Mouse (Mus musculus): ENCODE results near the gene Cd163. TPM values are rescaled to one million over a fixed set of nuclear protein-coding genes. Genes with fewer than 3 reads are reported as not detected.

The Cd163 gene
- polyA plus RNA-seq, 1 experiment from 2014 or later: 0.40 TPM

- Histone ChIP-seq H3K4me1 (replicated peaks) (no peaks in the 10 kb centered on the region), H3K27ac (no peak overlapping the region), H3K9me3 (replicated peaks) (no peaks in the 10 kb centered on the region), H3K4me3 (no peak overlapping the region), H3K9ac (no peak overlapping the region), H3K4me2 (no peak overlapping the region), H3K27me3 (no peaks in the 10 kb centered on the region), H3K36me3 (no peaks in the 10 kb centered on the region)
- ATAC-seq (replicated peaks; ENCODE audit: insufficient number of reproducible peaks, insufficient read depth, low FRiP score, low read depth): no peak
- 78% methylated on average over 6 of the region's 6 CpGs for WGBS
Measured at GRCm38 (mm10) chr6:124373584-124374206, 69.2 kb downstream of the Cd163 start.

- Histone ChIP-seq H3K4me3 (no peak overlapping the region), H3K27me3 (no peaks in the 10 kb centered on the region), H3K27ac (no peak overlapping the region), H3K4me2 (no peak overlapping the region), H3K9me3 (replicated peaks) (no peaks in the 10 kb centered on the region), H3K36me3 (no peaks in the 10 kb centered on the region), H3K9ac (no peak overlapping the region), H3K4me1 (replicated peaks) (no peaks in the 10 kb centered on the region)
- no peak for ATAC-seq (replicated peaks; ENCODE audit: insufficient number of reproducible peaks, insufficient read depth, low FRiP score, low read depth)
- 72% methylated on average over 4 of the region's 4 CpGs for WGBS
Measured at GRCm38 (mm10) chr6:124374683-124375082, 70.2 kb downstream of the Cd163 start.

GRCm38 (mm10) chr6:124375435-124375884 lies 71.0 kb downstream of the Cd163 start:
- Histone ChIP-seq H3K9me3 (replicated peaks) (no peaks in the 10 kb centered on the region), H3K27ac (no peak overlapping the region), H3K36me3 (no peaks in the 10 kb centered on the region), H3K27me3 (no peaks in the 10 kb centered on the region), H3K9ac (no peak overlapping the region), H3K4me2 (no peak overlapping the region), H3K4me3 (no peak overlapping the region), H3K4me1 (replicated peaks) (no peaks in the 10 kb centered on the region)
- WGBS: 57% methylated on average over 11 of the region's 11 CpGs
- 0 out of 2 replicates have a peak, but pooled peaks have one; percentile 39 for ATAC-seq (replicated peaks; ENCODE audit: insufficient number of reproducible peaks, insufficient read depth, low FRiP score, low read depth)

GRCm38 (mm10) chr6:124376311-124376710 lies 71.9 kb downstream of the Cd163 start:
- H3K27me3 ChIP-seq: no peaks in the 10 kb centered on the region
- WGBS: 73% methylated on average over 5 of the region's 5 CpGs
- H3K9ac ChIP-seq: no peak overlapping the region
- H3K4me1 ChIP-seq (replicated peaks): no peaks in the 10 kb centered on the region
- H3K4me2 ChIP-seq: no peak overlapping the region
- no peak overlapping the region for H3K27ac ChIP-seq
- no peaks in the 10 kb centered on the region for H3K9me3 ChIP-seq (replicated peaks)
- no peak for ATAC-seq (replicated peaks; ENCODE audit: insufficient number of reproducible peaks, insufficient read depth, low FRiP score, low read depth)
- H3K4me3 ChIP-seq: no peak overlapping the region
- no peaks in the 10 kb centered on the region for H3K36me3 ChIP-seq

DNA sequence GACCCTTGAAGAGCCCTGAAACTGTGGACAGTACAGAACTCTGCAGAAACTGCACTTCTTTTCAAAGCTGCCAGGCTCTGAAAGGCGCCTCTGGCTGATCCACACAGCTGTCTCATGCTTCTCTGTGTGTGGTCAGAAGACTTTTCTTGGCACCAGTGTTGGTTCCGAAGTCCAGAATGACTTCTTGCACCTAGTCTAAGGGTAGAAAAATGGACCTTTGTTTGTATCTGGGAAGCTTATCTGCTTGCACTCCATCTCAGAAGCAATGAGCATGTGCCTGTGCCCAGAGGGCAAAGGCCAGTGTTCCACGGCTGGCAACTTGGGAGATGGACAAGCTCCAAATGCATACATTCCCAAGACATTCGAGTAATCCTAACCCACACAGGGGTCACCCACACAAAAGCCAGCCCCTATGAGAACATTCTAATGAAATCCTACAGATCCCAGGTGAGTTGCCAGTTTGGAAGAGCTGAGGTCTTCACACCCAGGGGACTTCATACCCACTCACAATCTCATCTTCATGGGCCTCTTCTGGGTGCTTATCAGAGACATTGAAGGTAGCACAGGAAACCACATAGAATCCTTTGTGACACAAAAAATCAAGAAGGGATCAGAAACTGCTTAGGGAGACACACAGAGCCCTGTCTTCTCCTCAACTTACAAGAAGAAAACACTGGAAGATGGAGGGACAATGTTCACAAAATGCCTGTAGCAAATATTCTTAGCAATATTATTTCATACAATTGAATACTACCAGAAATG lies 73.2 kb downstream of the Cd163 start:
- WGBS: 62% methylated on average over 4 of the region's 4 CpGs
- Histone ChIP-seq H3K4me1 (replicated peaks) (no peaks in the 10 kb centered on the region), H3K27ac (no peak overlapping the region), H3K4me2 (no peak overlapping the region), H3K36me3 (no peaks in the 10 kb centered on the region), H3K4me3 (no peak overlapping the region), H3K27me3 (no peaks in the 10 kb centered on the region), H3K9ac (no peak overlapping the region), H3K9me3 (replicated peaks) (no peaks in the 10 kb centered on the region)
- ATAC-seq (replicated peaks; ENCODE audit: insufficient number of reproducible peaks, insufficient read depth, low FRiP score, low read depth): no peak

DNA sequence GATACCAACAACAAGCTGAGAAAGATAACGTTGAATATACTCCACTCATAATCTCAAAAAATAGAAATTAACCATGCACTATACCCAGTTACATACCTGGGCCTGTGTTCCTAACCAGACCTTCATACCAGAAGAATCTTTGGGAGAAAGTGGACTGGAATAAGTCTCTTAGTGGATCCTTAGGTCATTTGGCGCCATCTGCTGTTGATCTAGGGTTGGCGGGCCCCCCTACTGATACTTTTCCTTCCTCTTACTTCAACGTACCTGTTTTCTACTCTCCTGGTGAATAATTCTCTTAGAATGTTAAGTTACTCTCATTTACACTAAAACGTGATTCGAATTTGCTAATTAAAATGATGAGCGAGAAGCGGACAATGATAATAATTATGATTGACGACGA lies 74.9 kb downstream of the Cd163 start:
- no peaks in the 10 kb centered on the region for H3K4me1 ChIP-seq (replicated peaks)
- H3K4me3 ChIP-seq: no peak overlapping the region
- H3K36me3 ChIP-seq: no peaks in the 10 kb centered on the region
- no peaks in the 10 kb centered on the region for H3K9me3 ChIP-seq (replicated peaks)
- H3K9ac ChIP-seq: no peak overlapping the region
- ATAC-seq (replicated peaks; ENCODE audit: insufficient number of reproducible peaks, insufficient read depth, low FRiP score, low read depth): no peak
- H3K4me2 ChIP-seq: no peak overlapping the region
- 34% methylated on average over 10 of the region's 10 CpGs for WGBS
- no peaks in the 10 kb centered on the region for H3K27me3 ChIP-seq
- no peak overlapping the region for H3K27ac ChIP-seq

Other genes with a start within 250 kb of the Cd163 start
- gene Vmn2r27, start 72.8 kb upstream of the Cd163 start, polyA plus RNA-seq (2015; fragmentation: Nextera tagmentation; extraction: Ambion mirVana): not detected in 2 replicates
- gene Pex5, start 110.4 kb downstream of the Cd163 start, polyA plus RNA-seq (2015; fragmentation: Nextera tagmentation; extraction: Ambion mirVana): 24.9 and 30.9 TPM in 2 replicates
- gene Clstn3, start 160.1 kb downstream of the Cd163 start, polyA plus RNA-seq (2015; fragmentation: Nextera tagmentation; extraction: Ambion mirVana): 0.73 and 1.5 TPM in 2 replicates
- 0.42 and 0.56 TPM in 2 replicates for gene C1rl, start 188.5 kb downstream of the Cd163 start, polyA plus RNA-seq (2015; fragmentation: Nextera tagmentation; extraction: Ambion mirVana)
- 1.5 and 2.0 TPM in 2 replicates for gene C1ra, start 207.7 kb downstream of the Cd163 start, polyA plus RNA-seq (2015; fragmentation: Nextera tagmentation; extraction: Ambion mirVana)
- gene C1s1, start 237.7 kb downstream of the Cd163 start, polyA plus RNA-seq (2015; fragmentation: Nextera tagmentation; extraction: Ambion mirVana): 2.0 and 3.6 TPM in 2 replicates

All from heart, embryonic 15.5 days (tissue).